Mouse (Mus musculus): Measurements from ENCODE around the gene Ppp2r2d. TPM values are rescaled to one million over a fixed set of nuclear protein-coding genes. Genes with fewer than 3 reads are reported as not detected.

The Ppp2r2d gene
- polyA plus RNA-seq, 1 experiment from 2014 or later = 12.2 TPM

- Histone ChIP-seq H3K27me3 (ENCODE audit: control insufficient read depth, insufficient read depth, low read length) (no peaks in the 10 kb centered on the region), H3K9me3 (replicated peaks; ENCODE audit: control insufficient read depth, low read length) (no peaks in the 10 kb centered on the region), H3K9ac (ENCODE audit: low read length) (no peak overlapping the region), H3K4me2 (ENCODE audit: low read depth, low read length) (no peak overlapping the region), H3K4me1 (ENCODE audit: control insufficient read depth, insufficient read depth, low read length) (no peaks in the 10 kb centered on the region), H3K36me3 (ENCODE audit: control insufficient read depth, insufficient read depth, low read length) (peaks cover 17% of the 10 kb centered on the region), H3K27ac (ENCODE audit: low read length) (no peak overlapping the region), H3K4me3 (replicated peaks; ENCODE audit: low read length) (no peak overlapping the region)
- ATAC-seq (ENCODE audit: insufficient read depth, low FRiP score) = no peak
- 74% methylated on average over 3 of the region's 3 CpGs for WGBS
These were observed 29.2 kb downstream of the Ppp2r2d start for GRCm38 (mm10) chr7:138875031-138875430.

- no peaks in the 10 kb centered on the region for H3K27me3 ChIP-seq (ENCODE audit: control insufficient read depth, insufficient read depth, low read length)
- H3K9me3 ChIP-seq (replicated peaks; ENCODE audit: control insufficient read depth, low read length) = no peaks in the 10 kb centered on the region
- no peak for ATAC-seq (ENCODE audit: insufficient read depth, low FRiP score)
- H3K4me3 ChIP-seq (replicated peaks; ENCODE audit: low read length) = no peak overlapping the region
- 0 out of 2 replicates have a peak, but pooled peaks cover 13% of the 10 kb centered on the region for H3K36me3 ChIP-seq (ENCODE audit: control insufficient read depth, insufficient read depth, low read length)
- H3K4me2 ChIP-seq (ENCODE audit: low read depth, low read length) = no peak overlapping the region
- H3K9ac ChIP-seq (ENCODE audit: low read length) = no peak overlapping the region
- WGBS = 88% methylated on average over 3 of the region's 3 CpGs
- no peak overlapping the region for H3K27ac ChIP-seq (ENCODE audit: low read length)
- H3K4me1 ChIP-seq (ENCODE audit: control insufficient read depth, insufficient read depth, low read length) = no peaks in the 10 kb centered on the region
These were observed 37.8 kb downstream of the Ppp2r2d start for GRCm38 (mm10) chr7:138883724-138884123.

GRCm38 (mm10) chr7:138885365-138886289 lies 39.7 kb downstream of the Ppp2r2d start:
- Histone ChIP-seq H3K4me3 (replicated peaks; ENCODE audit: low read length) (no peak overlapping the region), H3K4me2 (ENCODE audit: low read depth, low read length) (no peak overlapping the region), H3K27ac (ENCODE audit: low read length) (no peak overlapping the region), H3K9me3 (replicated peaks; ENCODE audit: control insufficient read depth, low read length) (no peaks in the 10 kb centered on the region), H3K4me1 (ENCODE audit: control insufficient read depth, insufficient read depth, low read length) (no peaks in the 10 kb centered on the region), H3K36me3 (ENCODE audit: control insufficient read depth, insufficient read depth, low read length) (0 out of 2 replicates have a peak, but pooled peaks cover 7% of the 10 kb centered on the region), H3K9ac (ENCODE audit: low read length) (no peak overlapping the region), H3K27me3 (ENCODE audit: control insufficient read depth, insufficient read depth, low read length) (no peaks in the 10 kb centered on the region)
- no peak for ATAC-seq (ENCODE audit: insufficient read depth, low FRiP score)
- WGBS = 90% methylated on average over 13 of the region's 13 CpGs

- 55% methylated on average over 2 of the region's 2 CpGs for WGBS
- ATAC-seq (ENCODE audit: insufficient read depth, low FRiP score) = no peak
- no peak overlapping the region for H3K27ac ChIP-seq (ENCODE audit: low read length)
These were observed 52.2 kb downstream of the Ppp2r2d start for GRCm38 (mm10) chr7:138898122-138898521.

GRCm38 (mm10) chr7:138898743-138899142 lies 52.9 kb downstream of the Ppp2r2d start:
- Histone ChIP-seq H3K4me3 (replicated peaks; ENCODE audit: low read length) (no peak overlapping the region), H3K9me3 (replicated peaks; ENCODE audit: control insufficient read depth, low read length) (no peaks in the 10 kb centered on the region), H3K4me1 (ENCODE audit: control insufficient read depth, insufficient read depth, low read length) (0 out of 2 replicates have a peak, but pooled peaks cover 1% of the 10 kb centered on the region), H3K4me2 (ENCODE audit: low read depth, low read length) (no peak overlapping the region), H3K27ac (ENCODE audit: low read length) (no peak overlapping the region), H3K9ac (ENCODE audit: low read length) (no peak overlapping the region), H3K36me3 (ENCODE audit: control insufficient read depth, insufficient read depth, low read length) (0 out of 2 replicates have a peak, but pooled peaks cover 3% of the 10 kb centered on the region), H3K27me3 (ENCODE audit: control insufficient read depth, insufficient read depth, low read length) (no peaks in the 10 kb centered on the region)
- ATAC-seq (ENCODE audit: insufficient read depth, low FRiP score) = no peak
- 81% methylated on average over 4 of the region's 4 CpGs for WGBS

More at GRCm38 (mm10) chr7:138898122-138898521, 52.2 kb downstream of the Ppp2r2d start:
- no peaks in the 10 kb centered on the region for H3K4me1 ChIP-seq (ENCODE audit: control insufficient read depth, insufficient read depth, low read length)
- H3K4me3 ChIP-seq (replicated peaks; ENCODE audit: low read length) = no peak overlapping the region
- no peaks in the 10 kb centered on the region for H3K27me3 ChIP-seq (ENCODE audit: control insufficient read depth, insufficient read depth, low read length)
- no peak overlapping the region for H3K9ac ChIP-seq (ENCODE audit: low read length)
- H3K9me3 ChIP-seq (replicated peaks; ENCODE audit: control insufficient read depth, low read length) = no peaks in the 10 kb centered on the region
- H3K4me2 ChIP-seq (ENCODE audit: low read depth, low read length) = no peak overlapping the region
- H3K36me3 ChIP-seq (ENCODE audit: control insufficient read depth, insufficient read depth, low read length) = 0 out of 2 replicates have a peak, but pooled peaks cover 3% of the 10 kb centered on the region

GRCm38 (mm10) chr7:138903886-138904435 lies 58.1 kb downstream of the Ppp2r2d start:
- Histone ChIP-seq H3K27me3 (ENCODE audit: control insufficient read depth, insufficient read depth, low read length) (no peaks in the 10 kb centered on the region), H3K4me1 (ENCODE audit: control insufficient read depth, insufficient read depth, low read length) (peaks cover 24% of the 10 kb centered on the region), H3K36me3 (ENCODE audit: control insufficient read depth, insufficient read depth, low read length) (no peaks in the 10 kb centered on the region), H3K9me3 (replicated peaks; ENCODE audit: control insufficient read depth, low read length) (no peaks in the 10 kb centered on the region), H3K4me3 (replicated peaks; ENCODE audit: low read length) (no peak overlapping the region), H3K9ac (ENCODE audit: low read length) (no peak overlapping the region), H3K27ac (ENCODE audit: low read length) (no peak overlapping the region), H3K4me2 (ENCODE audit: low read depth, low read length) (no peak overlapping the region)
- 52% methylated on average over 7 of the region's 7 CpGs for WGBS
- ATAC-seq (ENCODE audit: insufficient read depth, low FRiP score) = no peak

- no peak overlapping the region for H3K27ac ChIP-seq (ENCODE audit: low read length)
- no peaks in the 10 kb centered on the region for H3K9me3 ChIP-seq (replicated peaks; ENCODE audit: control insufficient read depth, low read length)
- peak overlapping the region; percentile 30 for H3K4me3 ChIP-seq (replicated peaks; ENCODE audit: low read length)
- H3K36me3 ChIP-seq (ENCODE audit: control insufficient read depth, insufficient read depth, low read length) = no peaks in the 10 kb centered on the region
- no peak for ATAC-seq (ENCODE audit: insufficient read depth, low FRiP score)
- H3K9ac ChIP-seq (ENCODE audit: low read length) = no peak overlapping the region
- H3K27me3 ChIP-seq (ENCODE audit: control insufficient read depth, insufficient read depth, low read length) = no peaks in the 10 kb centered on the region
- peaks cover 33% of the 10 kb centered on the region for H3K4me1 ChIP-seq (ENCODE audit: control insufficient read depth, insufficient read depth, low read length)
- WGBS = 61% methylated on average over 1 of the region's 1 CpGs
- H3K4me2 ChIP-seq (ENCODE audit: low read depth, low read length) = peak overlapping the region; percentile 54
These were observed 60.6 kb downstream of the Ppp2r2d start for GRCm38 (mm10) chr7:138906441-138906840.

- Histone ChIP-seq H3K4me2 (ENCODE audit: low read depth, low read length) (peak overlapping the region; percentile 54), H3K27ac (ENCODE audit: low read length) (peak overlapping the region; percentile 49; the same call in 1 of the 2 replicates), H3K9ac (ENCODE audit: low read length) (no peak overlapping the region), H3K4me3 (replicated peaks; ENCODE audit: low read length) (peak overlapping the region; percentile 30), H3K27me3 (ENCODE audit: control insufficient read depth, insufficient read depth, low read length) (no peaks in the 10 kb centered on the region), H3K9me3 (replicated peaks; ENCODE audit: control insufficient read depth, low read length) (no peaks in the 10 kb centered on the region), H3K4me1 (ENCODE audit: control insufficient read depth, insufficient read depth, low read length) (peaks cover 33% of the 10 kb centered on the region), H3K36me3 (ENCODE audit: control insufficient read depth, insufficient read depth, low read length) (no peaks in the 10 kb centered on the region)
- 7% methylated on average over 7 of the region's 7 CpGs for WGBS
- peak; percentile 41; the same call in 1 of the 2 replicates for ATAC-seq (ENCODE audit: insufficient read depth, low FRiP score)
These were observed 61.2 kb downstream of the Ppp2r2d start for GRCm38 (mm10) chr7:138907043-138907442.

- no peaks in the 10 kb centered on the region for H3K36me3 ChIP-seq (ENCODE audit: control insufficient read depth, insufficient read depth, low read length)
- peak overlapping the region; percentile 75 for H3K9ac ChIP-seq (ENCODE audit: low read length)
- H3K27me3 ChIP-seq (ENCODE audit: control insufficient read depth, insufficient read depth, low read length) = no peaks in the 10 kb centered on the region
- peak overlapping the region; percentile 63 for H3K4me3 ChIP-seq (replicated peaks; ENCODE audit: low read length)
- 63% methylated on average over 5 of the region's 5 CpGs for WGBS
- ATAC-seq (ENCODE audit: insufficient read depth, low FRiP score) = no peak
- H3K27ac ChIP-seq (ENCODE audit: low read length) = no peak overlapping the region; the same call in 1 of the 2 replicates
- H3K9me3 ChIP-seq (replicated peaks; ENCODE audit: control insufficient read depth, low read length) = no peaks in the 10 kb centered on the region
- H3K4me1 ChIP-seq (ENCODE audit: control insufficient read depth, insufficient read depth, low read length) = peaks cover 33% of the 10 kb centered on the region
- H3K4me2 ChIP-seq (ENCODE audit: low read depth, low read length) = peak overlapping the region; percentile 76
These were observed 62.1 kb downstream of the Ppp2r2d start for GRCm38 (mm10) chr7:138907976-138908375.

Data from stomach, embryonic 16.5 days (tissue).